Mouse (Mus musculus): ENCODE results near the gene Ccser1. TPM values are rescaled to one million over a fixed set of nuclear protein-coding genes. Genes with fewer than 3 reads are reported as not detected.

Ccser1 gene
- polyA plus RNA-seq, 1 experiment from 2014 or later, result 5.1 TPM

- no peak for ATAC-seq (replicated peaks; ENCODE audit: insufficient number of reproducible peaks, low FRiP score, low TSS enrichment, low read depth)
- no peak overlapping the region for H3K27ac ChIP-seq (replicated peaks; ENCODE audit: low read depth, low read length)
- 80% methylated on average over 2 of the region's 2 CpGs for WGBS
These were observed 335.2 kb downstream of the Ccser1 start for GRCm38 (mm10) chr6:61515310-61515709.

GRCm38 (mm10) chr6:61521587-61521986, 341.5 kb downstream of the Ccser1 start:
- no peak for ATAC-seq (replicated peaks; ENCODE audit: insufficient number of reproducible peaks, low FRiP score, low TSS enrichment, low read depth)
- DNase-seq (ENCODE audit: low spot score), result no peak
- WGBS, result 79% methylated on average over 2 of the region's 2 CpGs

More at GRCm38 (mm10) chr6:61515310-61515709, 335.2 kb downstream of the Ccser1 start:
- Histone ChIP-seq H3K4me1 (ENCODE audit: control insufficient read depth, insufficient read depth, low read length) (no peaks in the 10 kb centered on the region), H3K27me3 (ENCODE audit: control insufficient read depth, insufficient read depth, low read length) (no peaks in the 10 kb centered on the region), H3K36me3 (replicated peaks; ENCODE audit: control insufficient read depth, insufficient read depth, low read depth, low read length) (no peaks in the 10 kb centered on the region), H3K9ac (replicated peaks; ENCODE audit: low read length) (no peak overlapping the region), H3K9me3 (replicated peaks; ENCODE audit: control insufficient read depth, low read length) (no peaks in the 10 kb centered on the region), H3K4me3 (ENCODE audit: low read depth, low read length) (no peak overlapping the region), H3K4me2 (ENCODE audit: low read depth, low read length) (no peak overlapping the region)
- DNase-seq (ENCODE audit: low spot score), result no peak

DNA sequence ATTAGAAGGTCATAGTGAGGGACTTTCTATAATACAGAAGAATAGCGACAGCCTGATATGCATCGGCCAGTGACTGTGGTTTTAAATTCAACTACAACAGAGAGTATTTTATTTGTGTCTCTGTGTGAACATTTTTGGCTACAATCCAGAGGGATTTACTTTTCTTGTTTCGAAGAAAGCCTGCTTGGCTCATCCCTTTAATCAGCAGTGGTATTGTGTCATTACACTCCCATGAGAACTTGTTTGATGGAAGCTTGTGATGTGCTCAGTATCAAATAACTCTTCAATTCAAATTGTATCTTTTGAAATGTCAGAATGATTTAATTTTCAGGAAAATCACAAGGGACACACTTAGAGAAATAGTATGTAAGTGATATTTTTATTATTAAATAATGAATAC, 342.0 kb downstream of the Ccser1 start:
- no peak for DNase-seq (ENCODE audit: low spot score)
- Histone ChIP-seq H3K27ac (replicated peaks; ENCODE audit: low read depth, low read length) (no peak overlapping the region), H3K9ac (replicated peaks; ENCODE audit: low read length) (no peak overlapping the region), H3K27me3 (ENCODE audit: control insufficient read depth, insufficient read depth, low read length) (no peaks in the 10 kb centered on the region), H3K4me1 (ENCODE audit: control insufficient read depth, insufficient read depth, low read length) (no peaks in the 10 kb centered on the region), H3K36me3 (replicated peaks; ENCODE audit: control insufficient read depth, insufficient read depth, low read depth, low read length) (no peaks in the 10 kb centered on the region), H3K4me3 (ENCODE audit: low read depth, low read length) (no peak overlapping the region), H3K9me3 (replicated peaks; ENCODE audit: control insufficient read depth, low read length) (no peaks in the 10 kb centered on the region), H3K4me2 (ENCODE audit: low read depth, low read length) (no peak overlapping the region)
- 79% methylated on average over 3 of the region's 3 CpGs for WGBS
- no peak for ATAC-seq (replicated peaks; ENCODE audit: insufficient number of reproducible peaks, low FRiP score, low TSS enrichment, low read depth)

More at GRCm38 (mm10) chr6:61521587-61521986, 341.5 kb downstream of the Ccser1 start:
- Histone ChIP-seq H3K4me2 (ENCODE audit: low read depth, low read length) (no peak overlapping the region), H3K9ac (replicated peaks; ENCODE audit: low read length) (no peak overlapping the region), H3K27me3 (ENCODE audit: control insufficient read depth, insufficient read depth, low read length) (no peaks in the 10 kb centered on the region), H3K27ac (replicated peaks; ENCODE audit: low read depth, low read length) (no peak overlapping the region), H3K36me3 (replicated peaks; ENCODE audit: control insufficient read depth, insufficient read depth, low read depth, low read length) (no peaks in the 10 kb centered on the region), H3K4me1 (ENCODE audit: control insufficient read depth, insufficient read depth, low read length) (no peaks in the 10 kb centered on the region), H3K4me3 (ENCODE audit: low read depth, low read length) (no peak overlapping the region), H3K9me3 (replicated peaks; ENCODE audit: control insufficient read depth, low read length) (no peaks in the 10 kb centered on the region)

DNA sequence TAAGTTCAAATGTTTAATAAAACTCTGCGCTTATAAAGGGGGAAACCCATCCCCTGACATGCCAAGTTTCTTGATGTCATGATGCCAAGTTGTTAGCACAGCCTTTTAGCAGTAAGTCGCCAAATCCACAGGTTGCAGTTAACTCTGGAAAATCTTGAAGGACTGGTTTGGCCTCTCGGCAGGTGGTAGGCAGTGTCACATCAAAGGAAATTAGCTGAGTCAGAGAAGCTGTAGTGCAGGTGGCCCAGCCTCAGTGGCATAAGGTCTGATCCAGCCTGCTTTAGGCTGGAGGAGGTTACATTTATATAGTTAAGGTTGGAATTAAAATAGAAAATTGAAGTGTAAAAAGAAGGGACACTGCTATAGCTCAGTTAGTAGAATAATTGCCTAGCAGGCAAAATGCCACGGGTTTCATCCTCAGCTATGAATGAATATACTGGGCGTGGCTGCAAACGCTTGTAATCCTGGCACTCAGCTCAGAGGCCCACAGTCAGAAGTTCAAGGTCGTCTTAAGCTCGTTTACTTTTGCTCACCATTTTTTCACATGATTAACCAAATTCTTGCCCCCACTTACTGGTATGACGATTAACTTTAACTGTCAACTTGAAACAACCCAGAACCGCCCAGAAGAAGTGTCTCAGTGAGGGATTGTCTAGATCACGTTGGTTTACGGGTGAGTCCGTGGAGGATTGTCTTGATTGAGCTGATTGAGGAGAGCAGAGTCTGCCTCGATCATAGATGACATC, 343.8 kb downstream of the Ccser1 start:
- H3K4me2 ChIP-seq (ENCODE audit: low read depth, low read length), result no peak overlapping the region
- DNase-seq (ENCODE audit: low spot score), result peak; percentile 18
- H3K36me3 ChIP-seq (replicated peaks; ENCODE audit: control insufficient read depth, insufficient read depth, low read depth, low read length), result no peaks in the 10 kb centered on the region
- no peak overlapping the region for H3K4me3 ChIP-seq (ENCODE audit: low read depth, low read length)
- 48% methylated on average over 14 of the region's 14 CpGs for WGBS
- H3K9ac ChIP-seq (replicated peaks; ENCODE audit: low read length), result no peak overlapping the region
- H3K4me1 ChIP-seq (ENCODE audit: control insufficient read depth, insufficient read depth, low read length), result no peaks in the 10 kb centered on the region
- no peaks in the 10 kb centered on the region for H3K27me3 ChIP-seq (ENCODE audit: control insufficient read depth, insufficient read depth, low read length)
- no peak for ATAC-seq (replicated peaks; ENCODE audit: insufficient number of reproducible peaks, low FRiP score, low TSS enrichment, low read depth)
- H3K9me3 ChIP-seq (replicated peaks; ENCODE audit: control insufficient read depth, low read length), result no peaks in the 10 kb centered on the region
- no peak overlapping the region for H3K27ac ChIP-seq (replicated peaks; ENCODE audit: low read depth, low read length)

- no peaks in the 10 kb centered on the region for H3K9me3 ChIP-seq (replicated peaks; ENCODE audit: control insufficient read depth, low read length)
- H3K27me3 ChIP-seq (ENCODE audit: control insufficient read depth, insufficient read depth, low read length), result no peaks in the 10 kb centered on the region
- DNase-seq (ENCODE audit: low spot score), result no peak
- ATAC-seq (replicated peaks; ENCODE audit: insufficient number of reproducible peaks, low FRiP score, low TSS enrichment, low read depth), result no peak
- no peaks in the 10 kb centered on the region for H3K36me3 ChIP-seq (replicated peaks; ENCODE audit: control insufficient read depth, insufficient read depth, low read depth, low read length)
- no peak overlapping the region for H3K9ac ChIP-seq (replicated peaks; ENCODE audit: low read length)
- no peak overlapping the region for H3K27ac ChIP-seq (replicated peaks; ENCODE audit: low read depth, low read length)
- no peaks in the 10 kb centered on the region for H3K4me1 ChIP-seq (ENCODE audit: control insufficient read depth, insufficient read depth, low read length)
- no peak overlapping the region for H3K4me3 ChIP-seq (ENCODE audit: low read depth, low read length)
- H3K4me2 ChIP-seq (ENCODE audit: low read depth, low read length), result no peak overlapping the region
These were observed 360.6 kb downstream of the Ccser1 start for GRCm38 (mm10) chr6:61540732-61541131.

- DNase-seq (ENCODE audit: low spot score) (no peak), ATAC-seq (replicated peaks; ENCODE audit: insufficient number of reproducible peaks, low FRiP score, low TSS enrichment, low read depth) (no peak)
- no peak overlapping the region for H3K4me3 ChIP-seq (ENCODE audit: low read depth, low read length)
- H3K9me3 ChIP-seq (replicated peaks; ENCODE audit: control insufficient read depth, low read length), result no peaks in the 10 kb centered on the region
- H3K27me3 ChIP-seq (ENCODE audit: control insufficient read depth, insufficient read depth, low read length), result no peaks in the 10 kb centered on the region
- 84% methylated on average over 7 of the region's 7 CpGs for WGBS
- no peaks in the 10 kb centered on the region for H3K36me3 ChIP-seq (replicated peaks; ENCODE audit: control insufficient read depth, insufficient read depth, low read depth, low read length)
- H3K9ac ChIP-seq (replicated peaks; ENCODE audit: low read length), result no peak overlapping the region
- H3K27ac ChIP-seq (replicated peaks; ENCODE audit: low read depth, low read length), result no peak overlapping the region
- no peak overlapping the region for H3K4me2 ChIP-seq (ENCODE audit: low read depth, low read length)
- H3K4me1 ChIP-seq (ENCODE audit: control insufficient read depth, insufficient read depth, low read length), result no peaks in the 10 kb centered on the region
These were observed 363.4 kb downstream of the Ccser1 start for GRCm38 (mm10) chr6:61543459-61544044.

GRCm38 (mm10) chr6:61567551-61567950, 387.4 kb downstream of the Ccser1 start:
- H3K9ac ChIP-seq (replicated peaks; ENCODE audit: low read length), result no peak overlapping the region
- H3K36me3 ChIP-seq (replicated peaks; ENCODE audit: control insufficient read depth, insufficient read depth, low read depth, low read length), result no peaks in the 10 kb centered on the region
- H3K4me1 ChIP-seq (ENCODE audit: control insufficient read depth, insufficient read depth, low read length), result no peaks in the 10 kb centered on the region
- H3K4me2 ChIP-seq (ENCODE audit: low read depth, low read length), result no peak overlapping the region
- H3K27me3 ChIP-seq (ENCODE audit: control insufficient read depth, insufficient read depth, low read length), result no peaks in the 10 kb centered on the region
- 79% methylated on average over 2 of the region's 2 CpGs for WGBS
- ATAC-seq (replicated peaks; ENCODE audit: insufficient number of reproducible peaks, low FRiP score, low TSS enrichment, low read depth) (no peak), DNase-seq (ENCODE audit: low spot score) (no peak)
- no peaks in the 10 kb centered on the region for H3K9me3 ChIP-seq (replicated peaks; ENCODE audit: control insufficient read depth, low read length)
- H3K27ac ChIP-seq (replicated peaks; ENCODE audit: low read depth, low read length), result no peak overlapping the region
- H3K4me3 ChIP-seq (ENCODE audit: low read depth, low read length), result no peak overlapping the region

- Histone ChIP-seq H3K9ac (replicated peaks; ENCODE audit: low read length) (no peak overlapping the region), H3K27me3 (ENCODE audit: control insufficient read depth, insufficient read depth, low read length) (no peaks in the 10 kb centered on the region), H3K36me3 (replicated peaks; ENCODE audit: control insufficient read depth, insufficient read depth, low read depth, low read length) (no peaks in the 10 kb centered on the region), H3K4me1 (ENCODE audit: control insufficient read depth, insufficient read depth, low read length) (no peaks in the 10 kb centered on the region), H3K27ac (replicated peaks; ENCODE audit: low read depth, low read length) (no peak overlapping the region), H3K9me3 (replicated peaks; ENCODE audit: control insufficient read depth, low read length) (no peaks in the 10 kb centered on the region), H3K4me2 (ENCODE audit: low read depth, low read length) (no peak overlapping the region), H3K4me3 (ENCODE audit: low read depth, low read length) (no peak overlapping the region)
- DNase-seq (ENCODE audit: low spot score) (no peak), ATAC-seq (replicated peaks; ENCODE audit: insufficient number of reproducible peaks, low FRiP score, low TSS enrichment, low read depth) (no peak)
- WGBS, result 87% methylated on average over 8 of the region's 8 CpGs
These were observed 387.8 kb downstream of the Ccser1 start for GRCm38 (mm10) chr6:61567967-61568366.

Data from embryonic facial prominence, embryonic 11.5 days (tissue).